Mouse (Mus musculus): ENCODE measurements around the gene Ryr2. TPM values are rescaled to one million over a fixed set of nuclear protein-coding genes. Genes with fewer than 3 reads are reported as not detected.

Gene Ryr2
- polyA plus RNA-seq, 1 experiment from 2014 or later = 1.1 TPM

GRCm38 (mm10) chr13:11777726-11778125, 329.0 kb downstream of the Ryr2 start:
- no peak overlapping the region for H3K4me2 ChIP-seq
- H3K27ac ChIP-seq = no peak overlapping the region
- no peaks in the 10 kb centered on the region for H3K27me3 ChIP-seq (replicated peaks)
- H3K4me3 ChIP-seq (replicated peaks) = no peak overlapping the region
- no peaks in the 10 kb centered on the region for H3K36me3 ChIP-seq
- H3K4me1 ChIP-seq = no peaks in the 10 kb centered on the region
- no peak for ATAC-seq (ENCODE audit: insufficient read depth, low FRiP score, low read depth)
- 83% methylated on average over 6 of the region's 6 CpGs for WGBS
- H3K9me3 ChIP-seq = no peaks in the 10 kb centered on the region
- H3K9ac ChIP-seq = no peak overlapping the region

- no peaks in the 10 kb centered on the region for H3K9me3 ChIP-seq
- no peaks in the 10 kb centered on the region for H3K27me3 ChIP-seq (replicated peaks)
- H3K4me3 ChIP-seq (replicated peaks) = no peak overlapping the region
- no peak overlapping the region for H3K27ac ChIP-seq
- H3K4me1 ChIP-seq = no peaks in the 10 kb centered on the region
- ATAC-seq (ENCODE audit: insufficient read depth, low FRiP score, low read depth) = no peak
- H3K9ac ChIP-seq = no peak overlapping the region
- no peaks in the 10 kb centered on the region for H3K36me3 ChIP-seq
- no peak overlapping the region for H3K4me2 ChIP-seq
- 88% methylated on average over 8 of the region's 8 CpGs for WGBS
These were observed 334.6 kb downstream of the Ryr2 start for GRCm38 (mm10) chr13:11772173-11772572.

GRCm38 (mm10) chr13:11766899-11767298, 339.8 kb downstream of the Ryr2 start:
- Histone ChIP-seq H3K27me3 (replicated peaks) (no peaks in the 10 kb centered on the region), H3K9me3 (no peaks in the 10 kb centered on the region), H3K9ac (no peak overlapping the region), H3K36me3 (no peaks in the 10 kb centered on the region), H3K4me1 (no peaks in the 10 kb centered on the region), H3K27ac (no peak overlapping the region), H3K4me2 (no peak overlapping the region), H3K4me3 (replicated peaks) (no peak overlapping the region)
- 73% methylated on average over 2 of the region's 2 CpGs for WGBS
- ATAC-seq (ENCODE audit: insufficient read depth, low FRiP score, low read depth) = no peak

GRCm38 (mm10) chr13:11763925-11764324, 342.8 kb downstream of the Ryr2 start:
- ATAC-seq (ENCODE audit: insufficient read depth, low FRiP score, low read depth) = no peak
- no peak overlapping the region for H3K4me2 ChIP-seq

GRCm38 (mm10) chr13:11763104-11763503, 343.6 kb downstream of the Ryr2 start:
- H3K36me3 ChIP-seq = no peaks in the 10 kb centered on the region
- ATAC-seq (ENCODE audit: insufficient read depth, low FRiP score, low read depth) = no peak
- no peaks in the 10 kb centered on the region for H3K4me1 ChIP-seq
- no peak overlapping the region for H3K4me2 ChIP-seq
- H3K4me3 ChIP-seq (replicated peaks) = no peak overlapping the region
- H3K27ac ChIP-seq = no peak overlapping the region
- no peaks in the 10 kb centered on the region for H3K9me3 ChIP-seq
- H3K9ac ChIP-seq = no peak overlapping the region
- WGBS = 49% methylated on average over 3 of the region's 3 CpGs
- H3K27me3 ChIP-seq (replicated peaks) = no peaks in the 10 kb centered on the region

More at GRCm38 (mm10) chr13:11763925-11764324, 342.8 kb downstream of the Ryr2 start:
- Histone ChIP-seq H3K4me3 (replicated peaks) (no peak overlapping the region), H3K36me3 (no peaks in the 10 kb centered on the region), H3K9me3 (no peaks in the 10 kb centered on the region), H3K27ac (no peak overlapping the region), H3K27me3 (replicated peaks) (no peaks in the 10 kb centered on the region), H3K4me1 (no peaks in the 10 kb centered on the region), H3K9ac (no peak overlapping the region)
- 85% methylated on average over 4 of the region's 4 CpGs for WGBS

- Histone ChIP-seq H3K4me3 (replicated peaks) (no peak overlapping the region), H3K9me3 (no peaks in the 10 kb centered on the region), H3K27me3 (replicated peaks) (no peaks in the 10 kb centered on the region), H3K27ac (no peak overlapping the region), H3K4me2 (no peak overlapping the region), H3K36me3 (no peaks in the 10 kb centered on the region), H3K4me1 (no peaks in the 10 kb centered on the region), H3K9ac (no peak overlapping the region)
- WGBS = 75% methylated on average over 7 of the region's 7 CpGs
- no peak for ATAC-seq (ENCODE audit: insufficient read depth, low FRiP score, low read depth)
These were observed 348.9 kb downstream of the Ryr2 start for GRCm38 (mm10) chr13:11757894-11758293.

GRCm38 (mm10) chr13:11745479-11745878, 361.3 kb downstream of the Ryr2 start:
- H3K4me3 ChIP-seq (replicated peaks) = no peak overlapping the region
- no peaks in the 10 kb centered on the region for H3K9me3 ChIP-seq
- WGBS = 84% methylated on average over 9 of the region's 9 CpGs
- H3K36me3 ChIP-seq = no peaks in the 10 kb centered on the region
- H3K4me2 ChIP-seq = no peak overlapping the region
- H3K4me1 ChIP-seq = no peaks in the 10 kb centered on the region
- no peak overlapping the region for H3K9ac ChIP-seq
- ATAC-seq (ENCODE audit: insufficient read depth, low FRiP score, low read depth) = no peak
- H3K27ac ChIP-seq = no peak overlapping the region
- no peaks in the 10 kb centered on the region for H3K27me3 ChIP-seq (replicated peaks)

- ATAC-seq (ENCODE audit: insufficient read depth, low FRiP score, low read depth) = no peak
- Histone ChIP-seq H3K4me1 (no peaks in the 10 kb centered on the region), H3K4me2 (no peak overlapping the region), H3K9me3 (no peaks in the 10 kb centered on the region), H3K27me3 (replicated peaks) (no peaks in the 10 kb centered on the region), H3K9ac (no peak overlapping the region), H3K27ac (no peak overlapping the region), H3K4me3 (replicated peaks) (no peak overlapping the region), H3K36me3 (no peaks in the 10 kb centered on the region)
- 83% methylated on average over 12 of the region's 12 CpGs for WGBS
These were observed 368.5 kb downstream of the Ryr2 start for GRCm38 (mm10) chr13:11738211-11738610.

- no peaks in the 10 kb centered on the region for H3K36me3 ChIP-seq
- WGBS = 85% methylated on average over 4 of the region's 4 CpGs
- H3K4me1 ChIP-seq = no peaks in the 10 kb centered on the region
- no peak overlapping the region for H3K4me3 ChIP-seq (replicated peaks)
- H3K27me3 ChIP-seq (replicated peaks) = no peaks in the 10 kb centered on the region
- no peak overlapping the region for H3K9ac ChIP-seq
- no peak for ATAC-seq (ENCODE audit: insufficient read depth, low FRiP score, low read depth)
- H3K27ac ChIP-seq = no peak overlapping the region
- H3K9me3 ChIP-seq = no peaks in the 10 kb centered on the region
- H3K4me2 ChIP-seq = no peak overlapping the region
These were observed 390.5 kb downstream of the Ryr2 start for GRCm38 (mm10) chr13:11716216-11716615.

GRCm38 (mm10) chr13:11709708-11710471, 396.9 kb downstream of the Ryr2 start:
- Histone ChIP-seq H3K4me3 (replicated peaks) (no peak overlapping the region), H3K4me1 (no peaks in the 10 kb centered on the region), H3K27me3 (replicated peaks) (no peaks in the 10 kb centered on the region), H3K4me2 (no peak overlapping the region), H3K9ac (no peak overlapping the region), H3K36me3 (no peaks in the 10 kb centered on the region), H3K27ac (no peak overlapping the region), H3K9me3 (no peaks in the 10 kb centered on the region)
- 74% methylated on average over 7 of the region's 7 CpGs for WGBS
- no peak for ATAC-seq (ENCODE audit: insufficient read depth, low FRiP score, low read depth)

GRCm38 (mm10) chr13:11701721-11702120, 405.0 kb downstream of the Ryr2 start:
- no peak for ATAC-seq (ENCODE audit: insufficient read depth, low FRiP score, low read depth)
- H3K36me3 ChIP-seq = no peaks in the 10 kb centered on the region
- no peaks in the 10 kb centered on the region for H3K4me1 ChIP-seq
- 88% methylated on average over 3 of the region's 3 CpGs for WGBS
- no peak overlapping the region for H3K4me2 ChIP-seq
- no peak overlapping the region for H3K27ac ChIP-seq
- H3K9me3 ChIP-seq = no peaks in the 10 kb centered on the region
- no peak overlapping the region for H3K9ac ChIP-seq
- no peak overlapping the region for H3K4me3 ChIP-seq (replicated peaks)
- no peaks in the 10 kb centered on the region for H3K27me3 ChIP-seq (replicated peaks)

GRCm38 (mm10) chr13:11696496-11696895, 410.2 kb downstream of the Ryr2 start:
- WGBS = 83% methylated on average over 1 of the region's 1 CpGs
- no peaks in the 10 kb centered on the region for H3K4me1 ChIP-seq
- no peaks in the 10 kb centered on the region for H3K36me3 ChIP-seq
- no peak for ATAC-seq (ENCODE audit: insufficient read depth, low FRiP score, low read depth)
- no peaks in the 10 kb centered on the region for H3K27me3 ChIP-seq (replicated peaks)
- no peak overlapping the region for H3K4me2 ChIP-seq
- no peak overlapping the region for H3K4me3 ChIP-seq (replicated peaks)
- H3K27ac ChIP-seq = no peak overlapping the region
- no peaks in the 10 kb centered on the region for H3K9me3 ChIP-seq
- no peak overlapping the region for H3K9ac ChIP-seq

GRCm38 (mm10) chr13:11681802-11682201, 424.9 kb downstream of the Ryr2 start:
- Histone ChIP-seq H3K4me3 (replicated peaks) (no peak overlapping the region), H3K4me1 (no peaks in the 10 kb centered on the region), H3K9me3 (no peaks in the 10 kb centered on the region), H3K27me3 (replicated peaks) (no peaks in the 10 kb centered on the region), H3K4me2 (no peak overlapping the region), H3K9ac (no peak overlapping the region), H3K27ac (no peak overlapping the region), H3K36me3 (no peaks in the 10 kb centered on the region)
- 79% methylated on average over 4 of the region's 4 CpGs for WGBS
- no peak for ATAC-seq (ENCODE audit: insufficient read depth, low FRiP score, low read depth)

Data from stomach, embryonic 15.5 days (tissue).